Mouse (Mus musculus): ENCODE measurements at regions not wholly inside any gene's neighbourhood (a gene's known extent, or its start where the extent isn't known, plus 50 kb on each side); places are given as distances from the start of the nearest gene placed in this dataset.

GRCm38 (mm10) chr1:143074999-143075398 lies 565.5 kb upstream of the B3galt2 start:
- no peak for DNase-seq

- DNase-seq: no peak
Observed at GRCm38 (mm10) chr1:143080441-143080840, 560.0 kb upstream of the B3galt2 start.

- no peak for DNase-seq
Observed at GRCm38 (mm10) chr1:143096904-143097303, 543.6 kb upstream of the B3galt2 start.

- no peak for DNase-seq
Observed at GRCm38 (mm10) chr1:143098307-143098706, 542.2 kb upstream of the B3galt2 start.

GRCm38 (mm10) chr1:143122185-143122584 lies 518.3 kb upstream of the B3galt2 start:
- no peak for DNase-seq

- no peak for DNase-seq
Observed at GRCm38 (mm10) chr1:143130257-143130656, 510.2 kb upstream of the B3galt2 start.

GRCm38 (mm10) chr1:143132806-143133205 lies 507.7 kb upstream of the B3galt2 start:
- no peak for DNase-seq

GRCm38 (mm10) chr1:143145111-143145984 lies 495.1 kb upstream of the B3galt2 start:
- DNase-seq: no peak

GRCm38 (mm10) chr1:143171286-143171685 lies 469.2 kb upstream of the B3galt2 start:
- no peak for DNase-seq

- no peak for DNase-seq
Observed at GRCm38 (mm10) chr1:143173836-143174235, 466.6 kb upstream of the B3galt2 start.

- DNase-seq: no peak
Observed at GRCm38 (mm10) chr1:143192167-143192793, 448.2 kb upstream of the B3galt2 start.

- DNase-seq: no peak
Observed at GRCm38 (mm10) chr1:143200213-143200889, 440.1 kb upstream of the B3galt2 start.

GRCm38 (mm10) chr1:143200971-143201370 lies 439.5 kb upstream of the B3galt2 start:
- DNase-seq: no peak

GRCm38 (mm10) chr1:143202182-143202581 lies 438.3 kb upstream of the B3galt2 start:
- no peak for DNase-seq

- DNase-seq: no peak
Observed at GRCm38 (mm10) chr1:143204070-143204469, 436.4 kb upstream of the B3galt2 start.

- no peak for DNase-seq
Observed at GRCm38 (mm10) chr1:143206995-143207394, 433.5 kb upstream of the B3galt2 start.

- DNase-seq: peak in 1 of 2 experiments; percentile 4
Observed at GRCm38 (mm10) chr1:143207399-143208065, 432.9 kb upstream of the B3galt2 start.

GRCm38 (mm10) chr1:143217401-143217800 lies 423.1 kb upstream of the B3galt2 start:
- DNase-seq: no peak

- DNase-seq: no peak
Observed at GRCm38 (mm10) chr1:143231969-143232368, 408.5 kb upstream of the B3galt2 start.

- no peak for DNase-seq
Observed at GRCm38 (mm10) chr1:143258470-143259215, 381.8 kb upstream of the B3galt2 start.

GRCm38 (mm10) chr1:143263263-143264038 lies 377.0 kb upstream of the B3galt2 start:
- no peak for DNase-seq

All from kidney, adult 8-10 months (tissue).